Mouse (Mus musculus): Measurements from ENCODE around the gene Dgki. TPM values are rescaled to one million over a fixed set of nuclear protein-coding genes. Genes with fewer than 3 reads are reported as not detected.

Dgki gene
- total RNA-seq, 1 experiment from 2014 or later, result 2.2 TPM

- DNase-seq, result no peak
Measured at GRCm38 (mm10) chr6:37292068-37292467, 7.9 kb downstream of the Dgki start.

DNA sequence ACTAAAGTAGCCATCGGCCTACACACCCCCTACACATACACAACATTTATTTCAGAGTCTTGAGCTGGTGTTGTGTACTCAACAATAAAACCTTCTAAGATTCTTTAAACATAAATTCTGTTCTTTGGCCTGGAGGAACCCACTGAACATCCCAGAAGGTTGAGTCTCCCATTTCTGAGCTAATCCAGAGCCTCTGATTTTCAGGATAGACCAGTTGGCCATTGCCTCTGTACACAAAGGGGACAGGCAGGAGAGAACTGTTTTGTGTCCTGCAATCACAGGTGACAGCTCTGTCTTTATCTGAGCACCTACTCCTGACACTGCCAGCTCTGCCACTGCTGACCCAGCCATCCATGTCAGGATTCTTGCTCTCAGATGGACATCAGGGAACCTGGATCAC lies 8.8 kb downstream of the Dgki start:
- DNase-seq, result no peak

DNA sequence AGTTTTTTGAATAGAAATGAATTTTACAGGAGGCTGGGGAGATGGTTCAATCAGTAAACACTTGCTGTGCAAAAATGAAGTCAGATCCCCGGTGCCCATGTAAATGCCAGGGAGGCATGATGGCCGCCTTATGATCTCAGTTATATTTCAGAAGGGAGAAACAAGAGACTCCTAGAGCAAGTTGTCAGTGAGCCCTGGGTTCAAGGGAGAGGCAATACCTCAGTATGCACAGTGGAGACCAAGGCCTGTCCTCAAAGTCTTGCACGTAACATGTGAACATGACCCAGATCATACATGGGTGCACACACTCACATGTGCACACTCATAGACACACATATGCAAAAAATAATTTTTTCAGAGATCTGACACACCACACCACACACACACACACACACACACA lies 9.3 kb downstream of the Dgki start:
- no peak for DNase-seq

GRCm38 (mm10) chr6:37286134-37286533 lies 13.8 kb downstream of the Dgki start:
- no peak for DNase-seq

GRCm38 (mm10) chr6:37284879-37285278 lies 15.1 kb downstream of the Dgki start:
- no peak for DNase-seq

- DNase-seq, result peak; percentile 26
Measured at GRCm38 (mm10) chr6:37283336-37283735, 16.6 kb downstream of the Dgki start.

DNA sequence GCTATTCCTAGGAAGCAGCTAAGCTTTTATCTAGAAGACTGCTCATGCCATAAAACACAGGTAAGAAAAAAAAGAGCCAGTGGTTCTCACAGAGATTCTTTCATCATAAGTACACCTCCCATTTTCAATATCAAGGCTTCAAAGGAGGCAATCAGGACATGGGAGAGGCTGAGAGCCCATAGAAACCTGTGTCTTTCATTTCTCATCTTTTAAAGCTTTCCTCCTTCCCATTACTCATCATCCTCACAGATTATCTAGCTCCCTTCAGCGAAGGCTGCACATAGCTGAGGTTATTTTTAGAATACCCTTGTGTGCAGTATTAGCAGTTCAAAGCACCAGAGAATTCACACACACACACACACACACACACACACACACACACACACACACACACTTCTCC lies 17.3 kb downstream of the Dgki start:
- no peak for DNase-seq

DNA sequence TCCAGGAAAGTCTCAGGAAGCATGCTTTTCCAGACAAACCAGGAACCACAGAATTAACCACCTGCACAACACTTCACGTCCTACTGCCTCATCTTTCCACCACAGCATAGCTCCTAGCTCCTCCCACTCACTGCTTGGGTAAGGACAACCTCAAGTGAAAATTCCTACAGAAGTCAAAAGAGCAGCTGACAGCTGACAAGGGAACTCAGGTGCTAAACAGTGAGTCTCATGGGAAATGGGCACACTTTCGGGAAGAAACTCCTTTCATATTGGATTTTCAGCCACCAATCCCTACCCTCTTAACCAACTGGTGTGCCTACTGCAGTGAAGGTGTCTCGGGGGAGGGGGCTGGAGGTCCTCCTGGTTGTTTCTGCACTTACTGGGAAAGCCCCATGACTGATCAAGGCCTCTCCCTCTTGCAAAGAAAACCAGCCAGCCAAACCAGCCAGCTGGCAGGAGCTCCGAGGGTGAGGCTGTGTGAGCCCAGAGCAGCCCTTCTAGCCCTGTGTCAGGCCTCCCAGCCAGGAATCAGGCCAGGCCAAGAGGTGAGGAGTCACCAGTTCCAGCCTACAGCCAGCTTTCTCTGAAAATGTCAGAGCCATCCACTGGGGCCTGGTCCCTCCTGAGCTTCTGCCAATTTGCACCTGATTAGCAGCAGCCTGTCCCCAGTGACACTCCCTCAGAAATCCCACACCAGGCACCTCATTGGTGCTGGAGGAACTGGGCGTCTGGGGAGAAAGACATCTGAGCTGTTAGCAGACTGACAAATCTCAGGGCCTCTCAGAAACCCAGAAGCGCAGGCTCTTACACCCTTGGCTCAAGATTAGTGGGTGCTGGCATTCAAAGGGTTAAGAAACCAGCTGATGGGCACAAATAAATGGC lies 22.9 kb downstream of the Dgki start:
- peak; percentile 78 for DNase-seq

DNA sequence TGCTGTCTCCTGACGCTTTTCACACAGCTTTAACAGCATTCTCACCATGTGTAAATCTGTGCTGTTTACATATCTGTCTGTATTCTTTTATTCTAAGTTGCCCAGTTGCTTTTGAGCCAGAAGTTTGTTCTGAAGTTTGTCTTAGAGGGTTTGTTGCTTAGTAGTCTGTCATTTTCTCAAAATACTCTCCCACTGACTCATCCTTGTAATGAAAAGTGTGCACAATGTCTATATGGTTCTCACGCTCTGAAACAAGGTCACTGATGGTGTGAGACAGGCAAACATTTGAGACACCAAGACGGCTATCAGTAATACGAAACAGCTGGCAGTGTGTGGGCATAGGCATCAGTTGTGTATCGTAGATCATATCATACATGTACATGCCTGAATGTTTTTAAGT lies 23.8 kb downstream of the Dgki start:
- DNase-seq, result no peak

DNA sequence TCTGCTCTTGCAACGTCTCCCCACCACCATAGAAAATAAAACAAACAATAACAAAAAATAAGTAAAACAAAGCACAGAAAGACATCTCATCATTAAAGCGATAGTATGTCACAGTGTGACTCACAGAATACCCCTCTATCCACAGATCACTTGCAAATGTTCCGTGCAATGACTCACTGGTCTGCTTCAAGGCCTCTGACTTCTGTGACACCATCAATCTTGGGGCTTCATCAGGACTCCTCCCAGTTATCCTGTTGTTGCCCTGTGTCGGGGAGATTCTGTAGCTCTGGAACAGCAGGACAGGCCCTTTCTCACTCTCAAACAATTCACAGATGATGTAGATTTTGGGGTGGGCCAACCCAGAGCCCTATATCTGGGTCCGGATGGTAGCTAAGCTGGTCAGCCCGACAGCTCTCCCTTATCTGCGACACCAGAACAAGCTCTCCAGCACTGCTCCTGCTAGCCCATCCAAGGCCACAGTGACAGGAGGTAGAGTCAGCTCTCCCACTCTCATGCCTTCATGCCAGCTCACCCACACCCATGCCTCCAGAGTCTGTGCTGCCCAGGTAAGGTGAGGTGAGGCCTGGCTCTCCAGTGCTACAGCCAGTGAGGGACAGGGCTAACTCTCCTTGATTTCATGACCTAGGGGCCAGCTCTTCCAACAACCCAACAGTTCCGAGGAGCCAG lies 28.9 kb downstream of the Dgki start:
- peak; percentile 69 for DNase-seq

DNA sequence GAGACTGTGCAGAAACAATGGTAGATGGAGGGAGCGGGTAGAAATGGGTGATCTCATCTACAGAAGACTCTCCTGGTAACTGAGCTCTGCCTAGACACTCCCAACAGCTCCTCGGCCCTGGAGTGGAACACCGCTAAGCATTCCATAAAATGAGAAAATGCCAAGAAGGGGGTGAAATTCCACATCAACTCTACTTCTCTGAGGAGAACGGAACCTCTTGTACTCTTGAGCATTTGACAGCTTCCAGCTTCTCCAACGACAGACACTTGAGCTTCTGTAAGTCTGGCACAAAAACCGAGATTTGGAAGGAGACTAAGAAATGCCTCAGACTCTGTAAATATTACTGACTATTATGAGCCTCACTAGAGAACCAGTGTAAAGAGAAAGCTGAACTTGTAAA lies 31.4 kb downstream of the Dgki start:
- no peak for DNase-seq

GRCm38 (mm10) chr6:37267952-37268351 lies 32.0 kb downstream of the Dgki start:
- DNase-seq, result no peak

- DNase-seq, result no peak
Measured at GRCm38 (mm10) chr6:37262486-37262885, 37.5 kb downstream of the Dgki start.

GRCm38 (mm10) chr6:37261236-37261852 lies 38.6 kb downstream of the Dgki start:
- DNase-seq, result no peak

DNA sequence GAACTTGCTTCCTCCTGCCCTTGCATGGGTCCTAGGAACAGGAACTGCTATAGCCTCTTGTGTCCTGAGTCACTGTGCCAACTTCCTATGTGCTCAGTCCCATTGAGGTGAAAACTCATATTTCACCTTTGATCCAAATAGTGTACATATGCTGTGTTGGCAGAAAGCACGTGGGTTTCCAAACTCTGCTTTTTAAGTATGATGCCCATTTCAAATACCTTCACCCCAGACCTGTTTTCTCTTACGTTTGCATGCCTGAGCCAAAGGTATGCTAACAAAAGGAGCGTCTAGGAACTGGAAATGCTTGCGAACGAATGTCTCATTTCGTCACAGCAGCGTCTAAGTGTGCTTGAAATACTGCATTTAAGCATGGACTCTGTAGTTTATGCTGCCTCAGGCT lies 41.3 kb downstream of the Dgki start:
- DNase-seq, result no peak

GRCm38 (mm10) chr6:37254144-37254543 lies 45.8 kb downstream of the Dgki start:
- DNase-seq, result no peak

DNA sequence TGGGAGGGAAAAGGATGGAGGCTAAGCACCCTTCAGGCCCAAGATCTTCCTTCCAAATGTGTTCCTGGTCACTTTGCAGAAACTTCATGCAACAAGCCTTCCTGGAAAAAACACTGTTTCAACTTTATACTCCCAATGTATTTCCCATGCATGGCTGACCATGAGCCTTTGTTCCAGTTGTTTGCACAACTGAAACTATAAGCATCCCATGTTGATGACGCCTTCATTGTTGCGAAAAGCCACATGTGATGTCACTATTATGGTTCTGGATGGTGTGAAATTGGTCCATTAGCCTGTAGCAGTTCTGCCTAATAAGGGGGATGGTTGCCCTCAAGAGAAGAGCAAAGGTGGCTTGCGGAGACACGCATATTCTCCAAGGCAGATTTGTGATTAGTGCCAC lies 47.4 kb downstream of the Dgki start:
- no peak for DNase-seq

DNA sequence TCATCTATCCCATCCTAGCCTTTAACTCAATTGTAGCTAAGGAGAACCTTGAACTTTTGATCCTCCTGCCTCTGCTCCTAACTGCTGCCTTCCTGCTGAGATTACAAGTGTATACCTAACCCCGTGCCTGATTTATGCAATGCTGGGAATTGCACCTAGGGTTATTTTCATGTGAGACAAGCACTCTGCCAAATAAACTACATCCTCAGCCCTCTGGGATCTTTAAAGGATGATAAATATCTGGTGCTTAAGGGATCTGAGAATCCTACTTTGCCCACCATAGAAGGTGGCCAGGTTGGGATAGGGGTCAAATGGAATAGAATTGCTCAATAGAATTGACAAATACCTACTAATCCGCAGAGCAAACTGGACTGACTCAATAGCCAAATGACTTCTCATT lies 49.3 kb downstream of the Dgki start:
- no peak for DNase-seq

DNA sequence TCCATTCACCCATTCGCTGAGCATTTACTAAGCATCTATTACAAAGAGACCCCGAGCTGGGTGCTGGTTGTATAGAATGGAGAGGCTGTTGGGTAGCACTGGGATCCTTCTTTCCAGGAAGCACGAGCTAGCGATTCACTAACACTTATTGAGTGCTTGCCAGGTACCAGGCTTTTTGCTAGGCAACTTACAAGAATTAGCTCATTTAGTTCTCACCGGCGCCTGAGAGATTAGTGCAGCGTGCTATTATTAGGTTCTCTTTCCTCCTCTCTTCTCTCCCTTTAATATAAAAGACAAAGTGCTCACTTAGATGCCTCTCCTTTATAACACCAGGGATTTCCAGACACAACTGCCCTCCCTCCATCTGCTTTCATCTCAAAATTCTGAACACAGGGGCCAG lies 54.2 kb downstream of the Dgki start:
- no peak for DNase-seq

DNA sequence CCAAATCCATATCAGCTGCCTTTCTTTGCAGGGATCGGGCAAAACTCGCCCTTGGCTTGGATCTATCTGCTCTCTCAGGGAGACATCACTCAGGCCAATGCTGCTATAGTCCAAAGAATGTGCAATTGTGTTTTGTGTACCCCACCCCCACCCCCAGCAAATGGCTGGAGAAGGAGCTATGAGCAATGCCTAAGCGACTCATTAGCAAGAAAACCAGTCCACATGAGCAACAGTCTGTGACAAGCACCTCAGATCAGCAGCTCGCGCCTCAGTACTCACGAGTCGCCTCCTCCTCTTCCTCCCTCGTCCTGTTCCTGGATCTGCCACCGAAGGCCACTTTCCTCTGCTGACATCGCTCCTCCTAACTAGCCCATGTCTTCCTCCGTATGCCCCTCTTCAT lies 55.9 kb downstream of the Dgki start:
- DNase-seq, result no peak

GRCm38 (mm10) chr6:37242769-37243121 lies 57.2 kb downstream of the Dgki start:
- DNase-seq, result no peak

DNA sequence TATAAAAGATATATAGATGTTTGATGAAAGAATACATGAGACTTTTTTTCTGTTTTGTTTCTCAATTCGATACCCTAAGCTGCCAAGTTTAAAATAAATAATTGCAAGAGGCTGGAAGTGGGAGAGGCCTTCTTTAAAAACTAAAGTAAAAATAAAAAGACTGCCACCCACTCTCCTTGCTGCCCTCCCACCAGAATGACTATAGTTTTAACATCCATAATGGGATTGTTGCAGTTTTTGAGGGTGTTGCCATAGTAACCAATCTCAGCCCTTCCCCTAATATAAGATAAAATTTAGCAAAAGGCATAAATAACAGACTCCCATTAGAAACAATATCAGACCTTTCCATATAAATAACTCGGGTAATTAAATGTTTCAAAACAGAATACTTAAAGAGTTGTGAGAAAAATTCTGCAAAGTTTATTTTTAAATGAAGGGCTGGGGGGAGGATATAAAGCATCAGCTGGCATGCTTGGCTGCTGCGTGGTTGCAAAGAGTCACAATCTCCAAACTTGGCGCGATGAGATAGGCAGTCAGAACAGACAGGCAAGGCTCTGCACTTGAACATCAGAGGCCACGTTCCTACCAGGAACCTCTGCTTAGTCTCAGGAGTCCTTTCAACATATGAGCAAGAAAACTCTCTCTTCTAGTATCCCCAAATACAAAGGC lies 57.8 kb downstream of the Dgki start:
- DNase-seq, result no peak

DNA sequence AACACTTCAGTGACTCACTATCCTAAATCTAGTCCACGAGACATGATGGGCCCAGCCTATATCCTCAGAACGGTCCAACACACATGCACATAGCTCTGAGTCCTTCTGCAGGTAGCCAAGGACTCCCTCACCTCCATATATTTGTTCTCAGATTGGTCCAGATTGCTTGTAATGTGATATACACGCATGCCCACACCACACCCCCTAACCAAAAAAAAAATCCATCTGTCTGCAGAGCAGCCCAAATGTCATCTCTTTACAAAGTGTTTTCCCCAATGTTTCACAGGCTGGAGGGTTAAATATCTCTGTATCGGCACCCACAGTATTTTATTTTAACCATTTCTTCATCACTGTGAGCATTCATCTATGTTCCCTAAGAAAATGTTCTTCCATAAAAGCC lies 58.5 kb downstream of the Dgki start:
- DNase-seq, result no peak

Data from adrenal gland, postnatal 14 days (tissue).